Mouse (Mus musculus) CH12.LX (cell line): ENCODE measurements around the gene Xcl1.
"Not testable (repeated sequence)": the region's sequence is repeated elsewhere in the genome, so short reads cannot be mapped to it uniquely, and the experiment has no call there.

Experiments
- CTCF ChIP-seq, 2 experiments: IDR thresholded peaks in 1 of 2; conservative IDR thresholded peaks in 1 of 2; 2 replicates each; pipeline ENCODE4 v1.5.1; 2011 to 2012; ENCODE audit warnings: low read depth in 2 of 2, low read length in 2 of 2, improper control_type of control experiment in 1 of 2, inconsistent platforms in 1 of 2, mild to moderate bottlenecking in 1 of 2, moderate library complexity in 1 of 2
- MEF2A ChIP-seq: IDR thresholded peaks from 2 replicates; pipeline ENCODE4 v1.6.1; 2014; ENCODE audit warnings: low read depth, mild to moderate bottlenecking, inconsistent platforms, low read length, improper control_type of control experiment, borderline replicate concordance
- POLR2A ChIP-seq: IDR thresholded peaks from 2 replicates; pipeline ENCODE4 v1.6.1; 2011; ENCODE audit warnings: low read depth, mild to moderate bottlenecking, improper control_type of control experiment, low read length

DNA sequence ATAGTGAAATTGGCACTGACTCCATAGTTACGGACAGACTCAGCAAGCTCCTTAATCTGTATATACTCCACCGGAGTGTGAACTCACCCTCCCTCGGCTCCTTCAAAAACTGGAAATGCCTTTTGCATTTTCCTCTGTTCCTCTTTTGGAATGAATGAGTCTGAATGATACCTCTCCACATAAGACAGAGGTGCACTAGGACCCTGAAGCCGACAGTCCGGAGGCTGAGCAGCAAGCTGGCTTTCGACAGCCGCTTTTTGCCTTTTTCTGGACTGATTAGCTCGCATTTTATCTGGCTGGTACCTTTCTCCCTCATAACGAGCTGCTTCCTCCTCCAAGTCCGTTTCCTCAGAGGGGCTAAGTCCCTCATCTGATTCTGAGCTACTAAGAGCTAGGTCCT is 49.4 kb upstream of the Xcl1 start:
- TF ChIP-seq CTCF (conservative IDR thresholded peaks at IDR 0.05 in 1 of 2, IDR thresholded peaks at IDR 0.05 in 1 of 2; ENCODE audit: low read depth in 2 of 2, low read length in 2 of 2); POLR2A; MEF2A: not testable (repeated sequence)
